Mouse (Mus musculus): ENCODE results near the gene Adam12. TPM values are rescaled to one million over a fixed set of nuclear protein-coding genes. Genes with fewer than 3 reads are reported as not detected.

Gene Adam12
- polyA plus RNA-seq, 1 experiment from 2014 or later = 0.93 TPM

DNA sequence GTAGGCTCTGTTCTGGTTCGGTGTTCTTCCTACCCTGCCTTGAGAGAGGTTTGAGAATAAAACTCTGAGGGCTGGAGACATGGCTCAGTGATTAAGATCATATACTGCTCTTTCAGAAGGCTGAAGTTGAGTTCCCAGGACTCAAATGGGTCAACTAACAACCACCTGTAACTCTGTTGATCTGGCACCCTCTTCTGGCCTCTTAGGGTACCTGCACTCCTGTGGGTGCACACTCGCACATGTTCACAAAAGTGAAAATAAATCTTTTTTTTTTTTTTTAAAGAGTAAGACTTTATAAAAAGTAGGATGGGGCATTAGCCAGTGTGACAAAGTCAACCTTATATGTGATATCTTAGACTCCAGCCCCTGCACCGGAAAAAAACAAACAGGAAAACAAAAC, 6.9 kb upstream of the Adam12 start:
- WGBS = 93% methylated on average over 3 of the region's 3 CpGs
- no peaks in the 10 kb centered on the region for H3K27me3 ChIP-seq (ENCODE audit: poor library complexity, severe bottlenecking)
- H3K9me3 ChIP-seq = no peaks in the 10 kb centered on the region
- no peak overlapping the region for H3K27ac ChIP-seq
- H3K36me3 ChIP-seq (replicated peaks) = no peaks in the 10 kb centered on the region
- DNase-seq (ENCODE audit: extremely low spot score, low spot score) = no peak
- H3K4me1 ChIP-seq = no peaks in the 10 kb centered on the region
- H3K4me3 ChIP-seq = no peak overlapping the region

DNA sequence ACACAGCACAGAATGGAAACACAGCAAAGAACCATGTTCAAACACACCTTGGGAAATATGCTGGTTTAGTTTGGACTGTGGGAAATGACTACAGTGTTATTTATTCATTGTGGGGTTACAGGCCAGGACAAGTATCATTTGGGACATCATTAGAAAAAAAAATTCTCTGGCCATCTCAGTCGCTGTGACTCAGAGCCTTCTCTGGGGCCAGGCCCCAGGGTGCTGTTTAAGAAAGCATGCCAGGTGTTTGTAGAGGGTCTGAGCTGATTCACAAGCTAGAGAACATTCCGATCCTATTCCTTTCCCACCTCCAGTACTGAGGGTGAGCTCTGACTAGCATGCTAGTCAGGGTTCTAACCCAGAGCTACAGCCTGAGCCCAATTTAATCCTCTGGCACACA, 5.4 kb upstream of the Adam12 start:
- DNase-seq (ENCODE audit: extremely low spot score, low spot score) = no peak
- Histone ChIP-seq H3K9me3 (no peaks in the 10 kb centered on the region), H3K4me1 (no peaks in the 10 kb centered on the region), H3K27me3 (ENCODE audit: poor library complexity, severe bottlenecking) (no peaks in the 10 kb centered on the region), H3K27ac (no peak overlapping the region), H3K36me3 (replicated peaks) (no peaks in the 10 kb centered on the region), H3K4me3 (no peak overlapping the region)
- 84% methylated on average over 2 of the region's 2 CpGs for WGBS

- Histone ChIP-seq H3K4me1 (no peaks in the 10 kb centered on the region), H3K27me3 (ENCODE audit: poor library complexity, severe bottlenecking) (no peaks in the 10 kb centered on the region), H3K36me3 (replicated peaks) (no peaks in the 10 kb centered on the region), H3K4me3 (no peak overlapping the region), H3K27ac (no peak overlapping the region), H3K9me3 (no peaks in the 10 kb centered on the region)
- no peak for DNase-seq (ENCODE audit: extremely low spot score, low spot score)
These were observed 4.8 kb upstream of the Adam12 start for GRCm38 (mm10) chr7:134236727-134237126.

DNA sequence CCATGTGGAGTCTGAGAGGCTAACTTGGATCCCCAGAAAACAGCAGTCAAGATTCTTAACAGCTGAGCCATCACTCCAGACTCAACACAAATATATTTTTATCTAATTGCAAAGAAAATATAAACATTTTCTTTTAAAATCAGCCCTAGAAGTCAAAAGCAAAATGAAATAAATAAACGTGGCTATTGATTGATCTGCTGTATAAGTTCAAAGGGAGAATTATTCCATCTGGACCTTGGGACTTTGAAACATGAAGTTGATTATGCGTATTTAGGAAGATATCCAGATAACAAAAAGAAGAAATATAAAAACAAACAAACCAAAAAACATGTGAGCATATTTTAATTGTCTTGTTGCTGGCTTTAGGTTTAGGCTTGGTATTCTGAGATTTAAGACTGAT, 3.6 kb upstream of the Adam12 start:
- WGBS = 91% methylated on average over 2 of the region's 2 CpGs
- H3K36me3 ChIP-seq (replicated peaks) = no peaks in the 10 kb centered on the region
- H3K4me3 ChIP-seq = no peak overlapping the region
- H3K9me3 ChIP-seq = no peaks in the 10 kb centered on the region
- no peak overlapping the region for H3K27ac ChIP-seq
- no peak for DNase-seq (ENCODE audit: extremely low spot score, low spot score)
- no peaks in the 10 kb centered on the region for H3K4me1 ChIP-seq
- no peaks in the 10 kb centered on the region for H3K27me3 ChIP-seq (ENCODE audit: poor library complexity, severe bottlenecking)

- peaks cover 18% of the 10 kb centered on the region for H3K4me1 ChIP-seq
- peaks cover 16% of the 10 kb centered on the region for H3K27me3 ChIP-seq (ENCODE audit: poor library complexity, severe bottlenecking)
- DNase-seq (ENCODE audit: extremely low spot score, low spot score) = no peak
- H3K9me3 ChIP-seq = no peaks in the 10 kb centered on the region
- H3K27ac ChIP-seq = no peak overlapping the region
- H3K4me3 ChIP-seq = no peak overlapping the region
- no peaks in the 10 kb centered on the region for H3K36me3 ChIP-seq (replicated peaks)
- WGBS = 90% methylated on average over 3 of the region's 3 CpGs
These were observed 1.2 kb downstream of the Adam12 start for GRCm38 (mm10) chr7:134230708-134231107.

DNA sequence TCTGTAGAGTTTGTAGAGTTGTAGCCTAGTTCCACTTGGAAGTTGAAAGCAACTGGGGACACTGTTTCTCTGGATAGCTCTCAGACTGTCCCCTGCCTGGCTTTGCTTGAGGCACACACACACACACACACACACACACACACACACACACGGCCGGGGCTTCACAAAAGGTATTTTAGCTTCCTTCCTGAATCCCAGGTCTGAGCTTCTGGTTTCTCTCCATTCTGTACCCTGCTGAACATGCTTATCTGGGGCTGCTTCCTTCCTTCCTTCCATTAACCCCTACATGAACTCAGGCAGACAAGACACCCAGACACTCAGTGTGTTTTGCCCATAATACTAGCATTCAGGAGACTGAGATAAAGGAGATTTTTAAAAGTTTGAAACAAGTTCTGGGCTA, 2.0 kb downstream of the Adam12 start:
- Histone ChIP-seq H3K27ac (no peak overlapping the region), H3K36me3 (replicated peaks) (no peaks in the 10 kb centered on the region), H3K9me3 (no peaks in the 10 kb centered on the region), H3K4me1 (peaks cover 25% of the 10 kb centered on the region), H3K4me3 (no peak overlapping the region), H3K27me3 (ENCODE audit: poor library complexity, severe bottlenecking) (peaks cover 23% of the 10 kb centered on the region)
- 85% methylated on average over 2 of the region's 2 CpGs for WGBS
- no peak for DNase-seq (ENCODE audit: extremely low spot score, low spot score)

GRCm38 (mm10) chr7:134227773-134228455, 4.0 kb downstream of the Adam12 start:
- Histone ChIP-seq H3K4me3 (no peak overlapping the region), H3K27me3 (ENCODE audit: poor library complexity, severe bottlenecking) (peaks cover 41% of the 10 kb centered on the region), H3K36me3 (replicated peaks) (no peaks in the 10 kb centered on the region), H3K9me3 (no peaks in the 10 kb centered on the region), H3K4me1 (peaks cover 36% of the 10 kb centered on the region), H3K27ac (0 out of 2 replicates have a peak overlapping the region, but pooled peaks have one; percentile 12)
- DNase-seq (ENCODE audit: extremely low spot score, low spot score) = no peak
- 39% methylated on average over 13 of the region's 13 CpGs for WGBS

- no peak for DNase-seq (ENCODE audit: extremely low spot score, low spot score)
- Histone ChIP-seq H3K27me3 (ENCODE audit: poor library complexity, severe bottlenecking) (peaks cover 45% of the 10 kb centered on the region), H3K36me3 (replicated peaks) (no peaks in the 10 kb centered on the region), H3K27ac (no peak overlapping the region), H3K4me3 (no peak overlapping the region), H3K4me1 (peaks cover 36% of the 10 kb centered on the region), H3K9me3 (no peaks in the 10 kb centered on the region)
- 79% methylated on average over 4 of the region's 4 CpGs for WGBS
These were observed 4.8 kb downstream of the Adam12 start for GRCm38 (mm10) chr7:134227101-134227500.

DNA sequence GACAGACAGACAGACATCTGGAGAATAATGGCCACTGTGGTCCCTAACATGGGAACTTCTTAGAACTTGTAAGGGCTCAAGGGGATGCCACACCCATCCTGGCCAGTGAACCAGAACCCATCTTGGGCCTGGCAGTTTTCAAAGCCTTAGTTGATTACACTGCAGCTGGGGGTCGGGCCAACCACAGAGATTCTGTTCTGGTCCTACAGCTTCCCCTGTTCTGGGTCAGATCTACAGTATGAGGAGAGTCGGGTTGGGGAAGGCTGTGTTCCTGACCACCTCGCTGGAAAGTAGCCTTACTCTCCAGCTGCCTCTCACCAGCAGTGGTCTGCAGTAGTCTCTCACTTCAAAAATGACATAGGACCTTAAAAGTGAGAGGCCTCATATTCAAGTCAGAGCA, 5.7 kb downstream of the Adam12 start:
- peaks cover 36% of the 10 kb centered on the region for H3K4me1 ChIP-seq
- H3K27me3 ChIP-seq (ENCODE audit: poor library complexity, severe bottlenecking) = peaks cover 45% of the 10 kb centered on the region
- H3K9me3 ChIP-seq = no peaks in the 10 kb centered on the region
- no peak overlapping the region for H3K4me3 ChIP-seq
- DNase-seq (ENCODE audit: extremely low spot score, low spot score) = no peak
- no peak overlapping the region for H3K27ac ChIP-seq
- WGBS = 68% methylated on average over 3 of the region's 3 CpGs
- no peaks in the 10 kb centered on the region for H3K36me3 ChIP-seq (replicated peaks)

DNA sequence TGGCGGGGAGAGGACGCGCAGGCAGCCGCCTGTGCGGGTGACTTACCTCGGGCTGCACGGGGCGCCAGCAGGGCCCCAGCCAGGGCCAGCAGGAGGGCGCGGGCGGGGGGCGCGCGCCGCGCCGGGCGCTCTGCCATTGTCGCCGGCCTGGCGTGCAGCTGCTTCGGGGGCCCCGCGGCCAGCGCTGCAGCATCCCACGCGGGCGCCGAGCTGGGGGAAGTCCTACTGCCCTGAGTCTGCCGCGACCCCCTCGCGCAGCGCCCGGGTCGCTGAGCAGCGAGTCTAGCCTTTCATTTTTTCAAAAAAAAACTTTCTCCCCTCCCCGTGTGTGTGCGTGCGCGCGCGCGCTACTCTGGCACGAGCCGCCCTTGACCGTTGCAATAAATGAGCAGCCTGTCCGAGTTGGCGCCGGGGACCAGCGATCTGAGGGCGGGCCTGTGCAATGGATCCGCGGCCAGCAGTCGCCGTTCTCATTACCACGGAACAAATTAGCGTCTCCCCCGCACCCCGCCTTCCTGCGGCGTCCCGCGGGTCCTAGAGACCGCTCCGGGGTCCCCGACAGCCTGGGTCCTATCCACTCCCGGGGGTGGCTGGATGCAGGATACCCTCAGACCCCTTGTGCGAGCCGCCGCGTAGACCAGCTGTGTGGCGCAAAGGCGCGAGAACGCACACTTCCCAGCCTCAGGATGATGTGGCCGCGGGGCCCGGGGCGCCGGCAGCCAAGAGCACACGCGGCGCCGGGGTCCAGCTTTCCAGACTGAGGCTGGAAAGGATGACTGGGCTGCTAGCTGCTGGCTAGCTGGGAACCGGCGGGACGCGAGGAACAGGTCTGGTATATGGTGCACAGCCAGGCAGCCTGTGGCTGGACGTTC, 7.0 kb downstream of the Adam12 start:
- Histone ChIP-seq H3K9me3 (no peaks in the 10 kb centered on the region), H3K27me3 (ENCODE audit: poor library complexity, severe bottlenecking) (peaks cover 45% of the 10 kb centered on the region), H3K27ac (peak overlapping the region; percentile 79), H3K36me3 (replicated peaks) (no peaks in the 10 kb centered on the region), H3K4me3 (peak overlapping the region; percentile 72), H3K4me1 (peaks cover 36% of the 10 kb centered on the region)
- under 1% methylated on average over 89 of the region's 90 CpGs for WGBS
- DNase-seq (ENCODE audit: extremely low spot score, low spot score) = peak; percentile 76

DNA sequence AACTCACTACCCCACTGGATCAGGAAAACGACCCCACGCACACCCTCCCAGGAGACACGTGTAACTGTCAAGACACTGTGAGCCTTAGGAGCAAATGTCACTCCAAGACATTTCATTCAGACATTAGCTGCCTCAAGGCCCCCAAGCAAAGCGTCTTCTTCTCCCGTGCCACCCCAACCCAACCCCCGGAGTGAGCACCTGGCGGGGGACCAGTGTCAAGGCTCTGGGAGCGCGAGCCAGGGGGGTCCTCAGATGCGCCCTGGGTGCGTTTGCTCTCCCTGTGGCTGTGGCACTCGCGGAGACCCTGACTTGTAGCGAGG, 7.6 kb downstream of the Adam12 start:
- under 1% methylated on average over 14 of the region's 14 CpGs for WGBS
- Histone ChIP-seq H3K27me3 (ENCODE audit: poor library complexity, severe bottlenecking) (peaks cover 45% of the 10 kb centered on the region), H3K9me3 (no peaks in the 10 kb centered on the region), H3K27ac (peak overlapping the region; percentile 79), H3K4me1 (peaks cover 36% of the 10 kb centered on the region), H3K36me3 (replicated peaks) (no peaks in the 10 kb centered on the region), H3K4me3 (peak overlapping the region; percentile 72)
- DNase-seq (ENCODE audit: extremely low spot score, low spot score) = peak; percentile 49

DNA sequence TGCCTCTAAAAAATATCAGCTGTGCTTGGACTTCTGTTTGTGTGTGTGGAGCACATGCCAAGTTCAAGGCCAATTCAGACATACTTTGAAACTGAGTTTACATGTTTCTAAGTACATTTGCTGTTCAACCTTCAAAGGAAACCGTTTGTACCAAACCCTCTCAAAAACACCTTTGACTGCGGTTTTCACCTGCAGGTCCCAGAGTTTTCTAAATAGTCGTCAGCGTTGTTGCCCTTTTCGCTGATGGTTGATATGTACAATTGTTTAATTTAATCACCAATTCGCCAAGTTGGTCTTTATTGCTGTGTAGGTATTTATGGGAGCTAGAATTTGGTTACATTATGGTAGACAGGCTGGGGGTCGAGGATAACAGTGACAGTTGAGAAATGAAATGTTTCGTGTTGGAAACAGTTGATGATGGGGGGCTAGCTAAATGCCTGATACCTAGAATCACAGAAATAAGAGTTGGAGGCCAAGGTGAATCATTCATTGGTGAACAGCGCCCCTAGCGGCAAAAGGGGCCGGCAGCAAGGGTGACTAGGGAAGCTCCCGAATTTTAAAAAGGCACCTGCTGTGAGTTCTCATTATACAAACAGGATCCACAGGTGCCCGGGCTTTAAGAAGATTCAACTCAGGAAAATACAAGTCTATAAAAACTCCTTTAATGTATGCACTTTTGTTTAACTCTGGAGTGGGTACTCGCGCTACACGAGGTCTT, 8.3 kb downstream of the Adam12 start:
- Histone ChIP-seq H3K36me3 (replicated peaks) (no peaks in the 10 kb centered on the region), H3K9me3 (no peaks in the 10 kb centered on the region), H3K4me1 (peaks cover 34% of the 10 kb centered on the region), H3K4me3 (peak overlapping the region; percentile 72), H3K27ac (no peak overlapping the region), H3K27me3 (ENCODE audit: poor library complexity, severe bottlenecking) (peaks cover 45% of the 10 kb centered on the region)
- DNase-seq (ENCODE audit: extremely low spot score, low spot score) = peak; percentile 80
- 30% methylated on average over 16 of the region's 16 CpGs for WGBS

- no peak for DNase-seq (ENCODE audit: extremely low spot score, low spot score)
- Histone ChIP-seq H3K27me3 (ENCODE audit: poor library complexity, severe bottlenecking) (no peaks in the 10 kb centered on the region), H3K36me3 (replicated peaks) (no peaks in the 10 kb centered on the region), H3K4me3 (no peak overlapping the region), H3K4me1 (no peaks in the 10 kb centered on the region), H3K27ac (no peak overlapping the region), H3K9me3 (no peaks in the 10 kb centered on the region)
- 78% methylated on average over 10 of the region's 10 CpGs for WGBS
These were observed 24.0 kb downstream of the Adam12 start for GRCm38 (mm10) chr7:134207956-134208355.
